Mouse (Mus musculus) hindbrain, embryonic 14.5 days (tissue): Measurements from ENCODE around the gene Pold4. TPM values are rescaled to one million over a fixed set of nuclear protein-coding genes. Genes with fewer than 3 reads are reported as not detected.

Source experiments
- ATAC-seq: fragments of 200-750 bp; cut with Nextera tagmentation; 2 replicates; pipeline ENCODE4 v1.8.0; 2017; ENCODE audit warnings: moderate number of reproducible peaks, mild to moderate bottlenecking, moderate TSS enrichment, moderate library complexity; ENCODE audit not compliant: low FRiP score
- DNase-seq: peaks from one replicate; pipeline ENCODE4 v3.0.0-alpha.2; 2015; ENCODE audit warnings: low spot score
- H3K27ac ChIP-seq: fragments of 300-500 bp; sonication (generic); 2 replicates; pipeline ENCODE4 v1.5.1; 2014; ENCODE audit warnings: mild to moderate bottlenecking, moderate library complexity
- H3K27me3 ChIP-seq: fragments of 300-500 bp; sonication (generic); 2 replicates; pipeline ENCODE4 v1.6.1; 2014; ENCODE audit warnings: mild to moderate bottlenecking, low read length, mixed read lengths; ENCODE audit not compliant: control insufficient read depth, insufficient read depth
- H3K36me3 ChIP-seq: fragments of 300-500 bp; sonication (generic); replicated peaks from 2 replicates; pipeline ENCODE4 v1.6.1; 2014; ENCODE audit not compliant: control insufficient read depth, insufficient read depth
- H3K4me1 ChIP-seq: fragments of 300-500 bp; sonication (generic); replicated peaks from 2 replicates; pipeline ENCODE4 v1.6.1; 2014; ENCODE audit warnings: antibody characterized with exemption, low read length, mixed read lengths; ENCODE audit not compliant: control insufficient read depth, insufficient read depth
- H3K4me2 ChIP-seq: fragments of 300-500 bp; sonication (generic); replicated peaks from 2 replicates; pipeline ENCODE4 v1.6.1; 2014; ENCODE audit warnings: mild to moderate bottlenecking, moderate library complexity
- H3K4me3 ChIP-seq: fragments of 300-500 bp; sonication (generic); replicated peaks from 2 replicates; pipeline ENCODE4 v1.5.1; 2014; ENCODE audit warnings: mild to moderate bottlenecking, low read length
- H3K9ac ChIP-seq: fragments of 300-500 bp; sonication (generic); 2 replicates; pipeline ENCODE4 v1.6.1; 2014
- H3K9me3 ChIP-seq: fragments of 300-500 bp; sonication (generic); 2 replicates; pipeline ENCODE4 v1.6.1; 2016; ENCODE audit warnings: low read length; ENCODE audit not compliant: control insufficient read depth
- WGBS: fragments of 180-500 bp; shearing (Covaris S2); extraction: QIAGEN DNeasy Blood & Tissue Kit; methylation state at CpG from one replicate; pipeline ENCODE4 v1.1.7; 2014; 5-methylcytosine and 5-hydroxymethylcytosine counted together
- polyA plus RNA-seq: library from polyadenylated mRNA; unstranded; fragments of >200 nt; fragmentation: Nextera tagmentation; extraction: Ambion mirVana; gene quantifications from 2 replicates; pipeline ENCODE4 v1.2.1, GENCODE M21; 2014

Gene Pold4
- polyA plus RNA-seq, 1 experiment from 2014 or later, result 20.4 TPM

- H3K27ac ChIP-seq, result no peak overlapping the region
- under 1% methylated on average over 45 of the region's 81 CpGs for WGBS
- H3K4me1 ChIP-seq, result peaks cover 17% of the 10 kb centered on the region
- no peaks in the 10 kb centered on the region for H3K9me3 ChIP-seq
- peak overlapping the region; percentile 91 for H3K4me2 ChIP-seq
- ATAC-seq, result peak; percentile 53; the same call in 1 of the 2 replicates
- H3K27me3 ChIP-seq, result peaks cover 66% of the 10 kb centered on the region
- peak overlapping the region; percentile 43 for H3K4me3 ChIP-seq
- DNase-seq, result no peak
- H3K36me3 ChIP-seq, result no peaks in the 10 kb centered on the region
- H3K9ac ChIP-seq, result peak overlapping the region; percentile 58
Measured at GRCm38 (mm10) chr19:4214771-4215450, 16.8 kb upstream of the Pold4 start.

GRCm38 (mm10) chr19:4215451-4215840 lies 16.3 kb upstream of the Pold4 start:
- Histone ChIP-seq H3K4me1 (peaks cover 21% of the 10 kb centered on the region), H3K27me3 (peaks cover 66% of the 10 kb centered on the region), H3K36me3 (no peaks in the 10 kb centered on the region), H3K4me3 (peak overlapping the region; percentile 43), H3K9me3 (no peaks in the 10 kb centered on the region), H3K9ac (peak overlapping the region; percentile 58), H3K27ac (no peak overlapping the region), H3K4me2 (peak overlapping the region; percentile 91)
- DNase-seq (no peak), ATAC-seq (no peak)
- 3% methylated on average over 19 of the region's 21 CpGs for WGBS

- H3K9ac ChIP-seq, result no peak overlapping the region
- peak; percentile 57 for DNase-seq
- peaks cover 28% of the 10 kb centered on the region for H3K4me1 ChIP-seq
- no peak overlapping the region for H3K4me3 ChIP-seq
- no peak for ATAC-seq
- H3K4me2 ChIP-seq, result peak overlapping the region; percentile 4; the same call in 1 of the 2 replicates
- H3K36me3 ChIP-seq, result no peaks in the 10 kb centered on the region
- 26% methylated on average over 14 of the region's 14 CpGs for WGBS
- no peak overlapping the region for H3K27ac ChIP-seq
- H3K9me3 ChIP-seq, result no peaks in the 10 kb centered on the region
- H3K27me3 ChIP-seq, result peaks cover 63% of the 10 kb centered on the region
Measured at GRCm38 (mm10) chr19:4216041-4216685, 15.5 kb upstream of the Pold4 start.

DNA sequence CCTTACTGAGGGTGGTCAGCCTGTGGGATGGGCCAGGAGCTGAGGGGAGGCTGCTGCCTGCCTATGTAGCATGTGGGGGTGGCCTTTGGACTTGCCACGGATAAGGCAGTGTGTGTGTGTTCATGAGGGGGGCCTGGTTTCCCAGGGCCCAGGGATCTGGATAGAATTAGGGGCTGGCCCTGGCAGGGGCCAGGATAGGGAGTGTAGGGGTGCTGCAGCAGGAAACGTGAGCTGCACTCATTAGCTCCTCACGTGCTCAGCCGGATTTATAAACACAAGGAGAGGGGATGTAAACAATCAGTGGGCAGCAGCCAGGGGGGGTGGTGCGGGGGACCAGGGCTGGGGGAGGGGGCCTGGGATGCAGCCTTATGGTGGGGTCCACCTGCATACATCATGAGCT lies 14.6 kb upstream of the Pold4 start:
- peaks cover 29% of the 10 kb centered on the region for H3K4me1 ChIP-seq
- H3K9me3 ChIP-seq, result no peaks in the 10 kb centered on the region
- H3K36me3 ChIP-seq, result no peaks in the 10 kb centered on the region
- no peak for DNase-seq
- no peak overlapping the region for H3K4me2 ChIP-seq
- no peak overlapping the region for H3K9ac ChIP-seq
- H3K4me3 ChIP-seq, result no peak overlapping the region
- peaks cover 54% of the 10 kb centered on the region for H3K27me3 ChIP-seq
- WGBS, result 14% methylated on average over 5 of the region's 5 CpGs
- no peak overlapping the region for H3K27ac ChIP-seq
- ATAC-seq, result no peak

DNA sequence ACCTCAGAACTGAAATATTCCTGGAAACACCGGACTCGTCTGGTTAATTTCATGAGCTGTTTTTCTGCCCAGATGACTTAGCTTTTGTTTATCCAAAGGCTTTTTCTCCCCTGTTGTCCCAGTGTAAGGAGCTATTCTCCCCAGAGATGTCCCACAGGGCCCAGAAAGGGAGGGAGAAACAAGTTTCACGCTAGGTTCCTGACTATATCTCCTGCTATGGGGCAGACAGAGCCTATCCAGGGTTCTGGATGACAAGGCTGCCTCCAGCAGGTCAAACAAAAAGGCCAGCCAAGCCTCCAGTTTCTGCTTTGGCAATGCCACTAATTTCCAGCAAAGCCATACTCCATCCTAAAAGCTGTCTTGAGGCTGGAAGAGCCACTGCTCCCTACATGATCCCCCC lies 13.8 kb upstream of the Pold4 start:
- Histone ChIP-seq H3K9ac (no peak overlapping the region), H3K27me3 (peaks cover 47% of the 10 kb centered on the region), H3K4me2 (no peak overlapping the region), H3K4me3 (no peak overlapping the region), H3K4me1 (peaks cover 29% of the 10 kb centered on the region), H3K36me3 (no peaks in the 10 kb centered on the region), H3K9me3 (no peaks in the 10 kb centered on the region), H3K27ac (no peak overlapping the region)
- no peak for ATAC-seq
- WGBS, result 45% methylated on average over 3 of the region's 3 CpGs
- DNase-seq, result no peak

DNA sequence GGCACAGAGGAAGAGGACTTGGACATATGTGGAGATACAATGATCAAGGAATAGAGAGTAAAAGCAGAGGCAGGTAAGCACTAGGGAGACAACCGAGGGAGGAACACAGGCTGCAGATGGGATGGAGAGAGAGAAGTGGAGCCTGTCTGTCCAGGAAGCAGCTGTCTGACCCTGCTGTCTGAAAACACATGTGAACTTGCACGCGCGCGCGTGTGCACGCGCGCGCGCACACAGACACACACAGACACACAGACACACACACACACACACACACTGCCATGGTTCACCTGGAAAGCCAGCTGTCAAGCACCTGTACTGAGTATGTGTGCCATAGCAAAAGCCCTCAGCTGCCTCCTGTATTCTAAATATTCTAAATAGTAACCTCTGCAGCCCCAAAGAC lies 13.4 kb upstream of the Pold4 start:
- WGBS, result 89% methylated on average over 11 of the region's 11 CpGs

GRCm38 (mm10) chr19:4218784-4219183 lies 12.9 kb upstream of the Pold4 start:
- Histone ChIP-seq H3K4me1 (peaks cover 24% of the 10 kb centered on the region), H3K4me3 (no peak overlapping the region), H3K36me3 (no peaks in the 10 kb centered on the region), H3K9me3 (no peaks in the 10 kb centered on the region), H3K27ac (no peak overlapping the region), H3K27me3 (peaks cover 38% of the 10 kb centered on the region), H3K9ac (no peak overlapping the region), H3K4me2 (no peak overlapping the region)
- no peak for DNase-seq
- WGBS, result 80% methylated on average over 1 of the region's 1 CpGs
- ATAC-seq, result no peak

More for the DNA sequence above, 13.4 kb upstream of the Pold4 start:
- peaks cover 29% of the 10 kb centered on the region for H3K4me1 ChIP-seq
- ATAC-seq (no peak), DNase-seq (no peak)
- H3K27ac ChIP-seq, result no peak overlapping the region
- H3K4me3 ChIP-seq, result no peak overlapping the region
- H3K4me2 ChIP-seq, result no peak overlapping the region
- peaks cover 43% of the 10 kb centered on the region for H3K27me3 ChIP-seq
- H3K9ac ChIP-seq, result no peak overlapping the region
- no peaks in the 10 kb centered on the region for H3K36me3 ChIP-seq
- H3K9me3 ChIP-seq, result no peaks in the 10 kb centered on the region

GRCm38 (mm10) chr19:4219943-4220342 lies 11.8 kb upstream of the Pold4 start:
- Histone ChIP-seq H3K27ac (no peak overlapping the region), H3K4me1 (peaks cover 13% of the 10 kb centered on the region), H3K36me3 (no peaks in the 10 kb centered on the region), H3K9ac (no peak overlapping the region), H3K27me3 (peaks cover 26% of the 10 kb centered on the region), H3K4me3 (no peak overlapping the region), H3K4me2 (no peak overlapping the region), H3K9me3 (no peaks in the 10 kb centered on the region)
- WGBS, result 80% methylated on average over 6 of the region's 6 CpGs
- DNase-seq (no peak), ATAC-seq (no peak)

DNA sequence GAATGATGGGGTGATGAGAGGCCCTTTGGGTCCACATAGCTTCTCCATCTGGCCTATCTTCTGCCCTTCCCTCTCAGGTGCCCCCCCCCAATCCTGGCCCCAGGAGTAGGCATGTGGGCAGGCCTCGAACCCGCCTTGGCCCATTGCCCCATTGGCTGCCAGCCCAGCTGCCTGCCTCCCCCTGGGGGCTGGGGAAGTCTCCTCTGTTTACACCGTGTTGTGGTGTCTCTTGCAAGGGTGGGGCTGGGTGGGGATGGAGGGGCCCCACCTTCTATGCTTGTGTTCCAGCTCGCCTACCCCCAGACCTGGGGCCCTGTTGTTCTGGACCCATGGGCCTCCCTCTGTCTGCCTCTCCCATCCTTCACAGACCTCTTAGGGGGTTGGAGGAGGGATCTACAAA lies 11.3 kb upstream of the Pold4 start:
- peaks cover 21% of the 10 kb centered on the region for H3K27me3 ChIP-seq
- no peaks in the 10 kb centered on the region for H3K36me3 ChIP-seq
- H3K4me1 ChIP-seq, result peaks cover 12% of the 10 kb centered on the region
- H3K9ac ChIP-seq, result no peak overlapping the region
- H3K27ac ChIP-seq, result no peak overlapping the region
- 0 out of 2 replicates have a peak, but pooled peaks have one; percentile 4 for ATAC-seq
- WGBS, result 50% methylated on average over 4 of the region's 4 CpGs
- H3K4me2 ChIP-seq, result no peak overlapping the region
- no peak overlapping the region for H3K4me3 ChIP-seq
- DNase-seq, result no peak
- H3K9me3 ChIP-seq, result no peaks in the 10 kb centered on the region
